Mouse (Mus musculus): ENCODE measurements at regions not wholly inside any gene's neighbourhood (a gene's known extent, or its start where the extent isn't known, plus 50 kb on each side); places are given as distances from the start of the nearest gene placed in this dataset.

DNA sequence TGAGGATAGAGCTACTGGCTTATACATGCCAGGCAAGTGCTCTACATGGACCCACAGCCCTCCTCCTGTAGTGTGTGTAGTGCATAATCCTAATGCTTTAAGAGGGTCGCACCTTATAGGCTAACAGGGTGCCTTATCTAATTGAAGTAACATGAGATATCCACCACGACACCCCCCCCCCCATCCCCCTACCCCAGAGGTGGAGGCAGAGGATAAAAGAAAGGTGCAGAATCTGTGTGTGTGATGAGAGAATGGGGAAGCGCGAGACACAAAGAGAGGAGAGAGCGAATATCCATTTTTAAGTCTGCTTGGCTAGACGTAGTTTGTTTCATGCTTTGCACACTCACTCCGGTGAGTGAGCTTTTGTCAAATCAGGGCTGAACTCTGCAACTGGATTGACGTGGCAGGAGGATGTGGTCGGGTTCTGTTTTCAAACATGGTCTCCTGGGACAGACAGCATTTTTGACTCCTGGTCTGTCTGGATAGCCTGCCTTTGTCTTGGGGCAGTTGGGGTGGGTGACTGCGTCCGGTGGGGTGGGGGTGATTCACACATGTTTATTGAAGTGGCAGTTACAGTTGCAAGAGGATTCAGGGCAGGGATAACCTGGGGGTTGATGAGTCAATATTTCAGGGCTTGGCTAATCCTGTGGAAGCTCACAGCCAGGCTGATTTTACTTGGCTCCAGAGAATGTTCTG lies 99.3 kb upstream of the Fut8 start:
- Histone ChIP-seq H3K4me3 (replicated peaks; ENCODE audit: extremely low read depth, low read depth, low read length) (no peak overlapping the region), H3K4me1 (ENCODE audit: control insufficient read depth, insufficient read depth, low read length) (no peaks in the 10 kb centered on the region)
- no peak for TF ChIP-seq CTCF (IDR thresholded peaks at IDR 0.05; ENCODE audit: insufficient read depth, low read length)
- no peak for TF ChIP-seq POLR2A (IDR thresholded peaks at IDR 0.05; ENCODE audit: borderline replicate concordance, extremely low read depth, low read depth, low read length)
- WGBS, result 69% methylated on average over 11 of the region's 11 CpGs
- no peak for DNase-seq

DNA sequence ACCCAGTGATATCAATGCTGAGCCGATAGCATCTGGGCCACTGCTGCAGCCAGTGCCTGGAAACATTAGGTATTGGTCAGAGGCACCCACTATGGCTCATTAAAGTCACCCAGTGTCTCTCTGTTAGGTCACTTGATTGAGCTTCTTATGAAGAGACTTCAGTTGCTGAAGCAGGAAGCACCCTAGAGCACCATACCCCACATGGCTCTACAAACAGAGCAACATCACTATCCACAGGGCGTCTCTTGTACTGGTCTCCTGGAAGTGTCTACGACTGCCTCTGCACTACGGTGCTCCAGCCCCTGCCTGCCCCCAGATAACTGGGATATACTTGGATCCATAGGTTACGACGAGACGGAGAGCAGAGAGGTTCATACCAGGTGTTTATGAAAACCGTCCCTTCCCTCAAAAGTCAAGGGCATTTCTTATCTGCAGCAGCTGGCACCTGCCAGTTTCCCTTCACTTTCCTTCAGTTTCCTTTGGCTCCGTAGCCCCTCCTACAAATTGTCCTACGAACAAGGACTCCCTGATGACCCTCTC lies 100.6 kb upstream of the Fut8 start:
- no peak overlapping the region for H3K4me3 ChIP-seq (replicated peaks; ENCODE audit: extremely low read depth, low read depth, low read length)
- 80% methylated on average over 10 of the region's 10 CpGs for WGBS
- TF ChIP-seq CTCF (IDR thresholded peaks at IDR 0.05; ENCODE audit: insufficient read depth, low read length) (no peak), POLR2A (IDR thresholded peaks at IDR 0.05; ENCODE audit: borderline replicate concordance, extremely low read depth, low read depth, low read length) (no peak)

GRCm38 (mm10) chr12:77135661-77136060 lies 102.3 kb upstream of the Fut8 start:
- H3K4me1 ChIP-seq (ENCODE audit: control insufficient read depth, insufficient read depth, low read length), result no peaks in the 10 kb centered on the region
- 83% methylated on average over 6 of the region's 6 CpGs for WGBS
- no peak for DNase-seq
- H3K4me3 ChIP-seq (replicated peaks; ENCODE audit: extremely low read depth, low read depth, low read length), result no peak overlapping the region
- TF ChIP-seq CTCF (IDR thresholded peaks at IDR 0.05; ENCODE audit: insufficient read depth, low read length), result no peak
- TF ChIP-seq POLR2A (IDR thresholded peaks at IDR 0.05; ENCODE audit: borderline replicate concordance, extremely low read depth, low read depth, low read length), result no peak

More for the DNA sequence above, 100.6 kb upstream of the Fut8 start:
- no peaks in the 10 kb centered on the region for H3K4me1 ChIP-seq (ENCODE audit: control insufficient read depth, insufficient read depth, low read length)
- DNase-seq, result no peak

GRCm38 (mm10) chr12:77135067-77135466 lies 102.9 kb upstream of the Fut8 start:
- WGBS, result 90% methylated on average over 3 of the region's 3 CpGs
- no peak for TF ChIP-seq POLR2A (IDR thresholded peaks at IDR 0.05; ENCODE audit: borderline replicate concordance, extremely low read depth, low read depth, low read length)
- TF ChIP-seq CTCF (IDR thresholded peaks at IDR 0.05; ENCODE audit: insufficient read depth, low read length), result no peak
- no peak overlapping the region for H3K4me3 ChIP-seq (replicated peaks; ENCODE audit: extremely low read depth, low read depth, low read length)

DNA sequence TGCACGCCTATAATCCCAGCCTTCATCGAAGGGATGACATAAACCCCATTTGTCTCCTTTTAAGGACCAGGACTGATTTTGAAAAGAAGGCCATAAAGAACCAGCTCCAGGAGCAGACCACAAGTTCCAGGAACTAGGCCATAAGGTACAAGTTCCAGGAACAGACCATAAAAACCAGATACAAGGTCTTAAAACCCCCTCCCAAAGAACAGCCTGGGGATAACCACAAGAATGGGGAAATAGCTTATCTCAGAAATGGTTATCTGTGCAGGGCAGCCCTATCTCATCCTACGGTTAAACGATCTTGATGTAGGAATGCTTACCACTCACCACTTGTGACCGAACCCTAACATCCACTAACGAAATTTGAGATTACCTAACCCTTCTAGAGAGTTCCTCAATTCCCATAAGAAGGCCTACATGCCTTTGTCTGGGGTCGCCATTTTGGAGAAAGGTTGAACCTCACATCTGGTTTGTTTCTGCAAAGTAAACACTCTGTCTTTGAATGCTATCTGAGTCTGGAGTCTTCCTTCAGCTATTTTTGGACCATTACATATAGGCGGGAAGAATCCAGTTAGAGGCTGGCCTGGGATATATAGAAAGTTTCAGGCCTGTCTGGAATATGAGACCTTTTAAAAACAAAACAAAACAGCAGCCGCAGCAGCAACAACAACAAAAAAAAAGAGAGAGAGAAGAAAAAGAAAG lies 103.5 kb upstream of the Fut8 start:
- TF ChIP-seq CTCF (IDR thresholded peaks at IDR 0.05; ENCODE audit: insufficient read depth, low read length), result no peak
- no peak for TF ChIP-seq POLR2A (IDR thresholded peaks at IDR 0.05; ENCODE audit: borderline replicate concordance, extremely low read depth, low read depth, low read length)
- DNase-seq, result no peak
- H3K4me3 ChIP-seq (replicated peaks; ENCODE audit: extremely low read depth, low read depth, low read length), result no peak overlapping the region
- 70% methylated on average over 9 of the region's 9 CpGs for WGBS
- H3K4me1 ChIP-seq (ENCODE audit: control insufficient read depth, insufficient read depth, low read length), result no peaks in the 10 kb centered on the region

More at GRCm38 (mm10) chr12:77135067-77135466, 102.9 kb upstream of the Fut8 start:
- H3K4me1 ChIP-seq (ENCODE audit: control insufficient read depth, insufficient read depth, low read length), result no peaks in the 10 kb centered on the region
- DNase-seq, result no peak

DNA sequence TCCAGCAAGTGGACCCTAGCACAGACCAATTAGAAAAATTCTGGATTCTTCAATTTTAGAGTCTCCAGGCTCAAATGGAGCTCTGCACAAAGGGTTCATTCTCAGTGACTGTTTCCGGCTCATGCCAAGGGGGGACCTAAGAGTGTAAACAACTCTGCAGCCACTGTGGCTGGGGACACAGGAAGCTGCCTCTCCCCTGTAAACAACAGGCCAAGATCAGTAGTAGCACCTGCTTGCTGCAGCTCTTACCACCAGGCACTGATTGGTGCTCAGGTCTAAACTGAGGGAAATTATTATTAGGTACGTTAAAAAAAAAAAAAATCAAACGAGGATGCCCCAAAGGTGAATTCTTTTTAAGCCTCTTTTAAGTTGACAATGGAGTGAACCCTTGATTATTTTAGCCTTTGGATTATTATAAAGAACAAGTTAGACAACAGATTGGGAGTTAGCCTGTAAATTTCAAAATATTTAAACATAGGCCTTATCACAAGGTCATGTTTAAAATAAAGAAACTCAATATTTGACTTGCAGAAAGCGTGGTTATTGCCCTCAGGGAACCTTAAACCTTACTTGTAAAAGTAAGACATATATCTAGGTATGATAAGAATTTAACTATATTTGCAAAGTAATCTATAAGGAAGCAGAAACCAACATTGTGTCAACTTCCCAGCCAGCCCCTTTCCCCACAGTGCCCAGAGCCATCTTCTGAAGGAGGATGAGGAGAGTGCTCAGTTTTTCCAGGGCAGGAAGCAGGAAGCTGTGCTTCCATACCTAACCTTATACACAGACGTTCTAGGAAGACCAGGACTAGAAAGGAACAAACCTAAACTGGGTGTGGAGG lies 104.2 kb upstream of the Fut8 start:
- 53% methylated on average over 5 of the region's 5 CpGs for WGBS
- H3K4me3 ChIP-seq (replicated peaks; ENCODE audit: extremely low read depth, low read depth, low read length), result no peak overlapping the region
- DNase-seq, result no peak
- H3K4me1 ChIP-seq (ENCODE audit: control insufficient read depth, insufficient read depth, low read length), result no peaks in the 10 kb centered on the region
- TF ChIP-seq CTCF (IDR thresholded peaks at IDR 0.05; ENCODE audit: insufficient read depth, low read length) (no peak), POLR2A (IDR thresholded peaks at IDR 0.05; ENCODE audit: borderline replicate concordance, extremely low read depth, low read depth, low read length) (no peak)

- TF ChIP-seq CTCF (IDR thresholded peaks at IDR 0.05; ENCODE audit: insufficient read depth, low read length), result no peak
- no peak for TF ChIP-seq POLR2A (IDR thresholded peaks at IDR 0.05; ENCODE audit: borderline replicate concordance, extremely low read depth, low read depth, low read length)
- no peak for DNase-seq
- WGBS, result 42% methylated on average over 7 of the region's 7 CpGs
- Histone ChIP-seq H3K4me1 (ENCODE audit: control insufficient read depth, insufficient read depth, low read length) (no peaks in the 10 kb centered on the region), H3K4me3 (replicated peaks; ENCODE audit: extremely low read depth, low read depth, low read length) (no peak overlapping the region)
Observed at GRCm38 (mm10) chr12:77131328-77131727, 106.6 kb upstream of the Fut8 start.

DNA sequence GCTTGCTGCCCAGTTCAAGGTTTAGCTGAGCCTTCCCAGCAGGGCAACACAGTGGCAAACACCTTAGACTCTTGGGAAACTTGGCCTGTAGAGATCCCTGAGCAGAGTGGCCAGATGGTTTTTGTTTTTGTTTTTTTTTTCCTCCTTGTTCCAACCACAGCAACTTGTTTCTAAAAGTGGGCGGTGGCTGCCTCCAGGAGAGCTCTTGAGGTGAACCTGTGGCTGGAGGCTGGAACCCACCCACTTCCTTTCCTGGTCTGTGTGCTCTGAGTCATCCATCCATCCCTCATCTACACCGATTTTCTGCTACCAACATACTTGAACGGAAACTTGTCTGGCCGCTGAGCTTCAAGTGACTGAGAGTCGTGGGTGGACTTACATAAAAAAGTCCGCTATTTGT lies 107.4 kb upstream of the Fut8 start:
- no peak overlapping the region for H3K4me3 ChIP-seq (replicated peaks; ENCODE audit: extremely low read depth, low read depth, low read length)
- no peaks in the 10 kb centered on the region for H3K4me1 ChIP-seq (ENCODE audit: control insufficient read depth, insufficient read depth, low read length)
- no peak for TF ChIP-seq CTCF (IDR thresholded peaks at IDR 0.05; ENCODE audit: insufficient read depth, low read length)
- no peak for TF ChIP-seq POLR2A (IDR thresholded peaks at IDR 0.05; ENCODE audit: borderline replicate concordance, extremely low read depth, low read depth, low read length)
- DNase-seq, result peak; percentile 33
- 42% methylated on average over 6 of the region's 6 CpGs for WGBS

- DNase-seq, result no peak
- TF ChIP-seq POLR2A (IDR thresholded peaks at IDR 0.05; ENCODE audit: borderline replicate concordance, extremely low read depth, low read depth, low read length), result no peak
- no peak for TF ChIP-seq CTCF (IDR thresholded peaks at IDR 0.05; ENCODE audit: insufficient read depth, low read length)
- H3K4me3 ChIP-seq (replicated peaks; ENCODE audit: extremely low read depth, low read depth, low read length), result no peak overlapping the region
- no peaks in the 10 kb centered on the region for H3K4me1 ChIP-seq (ENCODE audit: control insufficient read depth, insufficient read depth, low read length)
- WGBS, result 38% methylated on average over 1 of the region's 1 CpGs
Observed at GRCm38 (mm10) chr12:77124267-77124666, 113.7 kb upstream of the Fut8 start.
